Mouse (Mus musculus): ENCODE measurements around the gene Aff3. TPM values are rescaled to one million over a fixed set of nuclear protein-coding genes. Genes with fewer than 3 reads are reported as not detected.

Gene Aff3
- polyA plus RNA-seq, 1 experiment: 5.0 TPM

GRCm38 (mm10) chr1:38601802-38602508, 62.8 kb downstream of the Aff3 start:
- no peak for DNase-seq (ENCODE audit: low read depth)

GRCm38 (mm10) chr1:38595311-38595710, 69.4 kb downstream of the Aff3 start:
- no peak for DNase-seq (ENCODE audit: low read depth)

- no peak for DNase-seq (ENCODE audit: low read depth)
These were observed 70.0 kb downstream of the Aff3 start for GRCm38 (mm10) chr1:38594766-38595165.

- DNase-seq (ENCODE audit: low read depth): no peak
These were observed 73.6 kb downstream of the Aff3 start for GRCm38 (mm10) chr1:38591194-38591593.

- no peak for DNase-seq (ENCODE audit: low read depth)
These were observed 76.0 kb downstream of the Aff3 start for GRCm38 (mm10) chr1:38588741-38589140.

- no peak for DNase-seq (ENCODE audit: low read depth)
These were observed 82.4 kb downstream of the Aff3 start for GRCm38 (mm10) chr1:38582328-38582727.

GRCm38 (mm10) chr1:38580572-38580971, 84.2 kb downstream of the Aff3 start:
- DNase-seq (ENCODE audit: low read depth): no peak

- DNase-seq (ENCODE audit: low read depth): no peak
These were observed 86.4 kb downstream of the Aff3 start for GRCm38 (mm10) chr1:38578339-38578738.

GRCm38 (mm10) chr1:38567791-38568190, 97.0 kb downstream of the Aff3 start:
- DNase-seq (ENCODE audit: low read depth): no peak

- DNase-seq (ENCODE audit: low read depth): no peak
These were observed 98.6 kb downstream of the Aff3 start for GRCm38 (mm10) chr1:38566101-38566678.

- no peak for DNase-seq (ENCODE audit: low read depth)
These were observed 99.4 kb downstream of the Aff3 start for GRCm38 (mm10) chr1:38565295-38565777.

GRCm38 (mm10) chr1:38562397-38563199, 102.2 kb downstream of the Aff3 start:
- no peak for DNase-seq (ENCODE audit: low read depth)

GRCm38 (mm10) chr1:38561331-38561730, 103.4 kb downstream of the Aff3 start:
- DNase-seq (ENCODE audit: low read depth): no peak

- no peak for DNase-seq (ENCODE audit: low read depth)
These were observed 104.1 kb downstream of the Aff3 start for GRCm38 (mm10) chr1:38560666-38561065.

- no peak for DNase-seq (ENCODE audit: low read depth)
These were observed 107.1 kb downstream of the Aff3 start for GRCm38 (mm10) chr1:38557615-38558014.

- no peak for DNase-seq (ENCODE audit: low read depth)
These were observed 110.2 kb downstream of the Aff3 start for GRCm38 (mm10) chr1:38554546-38554945.

GRCm38 (mm10) chr1:38553090-38553489, 111.7 kb downstream of the Aff3 start:
- DNase-seq (ENCODE audit: low read depth): no peak

- DNase-seq (ENCODE audit: low read depth): no peak
These were observed 114.2 kb downstream of the Aff3 start for GRCm38 (mm10) chr1:38550579-38550978.

- DNase-seq (ENCODE audit: low read depth): no peak
These were observed 115.8 kb downstream of the Aff3 start for GRCm38 (mm10) chr1:38548671-38549661.

- no peak for DNase-seq (ENCODE audit: low read depth)
These were observed 117.1 kb downstream of the Aff3 start for GRCm38 (mm10) chr1:38547685-38548084.

GRCm38 (mm10) chr1:38546696-38547095, 118.1 kb downstream of the Aff3 start:
- no peak for DNase-seq (ENCODE audit: low read depth)

Measured in gonadal fat pad, adult 2 months (tissue).